Mouse (Mus musculus) bone marrow, adult 2 months (tissue): ENCODE data around the gene Tha1. TPM values are rescaled to one million over a fixed set of nuclear protein-coding genes. Genes with fewer than 3 reads are reported as not detected.

Experiments used
- H3K27ac ChIP-seq: fragments of 200-500 bp; 2 replicates; pipeline ENCODE4 v1.5.1; 2012; ENCODE audit warnings: low read depth, mild to moderate bottlenecking, control low read depth, inconsistent platforms, low read length; ENCODE audit not compliant: control insufficient read depth, poor library complexity, insufficient read depth
- H3K4me1 ChIP-seq: fragments of 200-500 bp; 2 replicates; pipeline ENCODE4 v1.6.1; 2011; ENCODE audit warnings: low read length; ENCODE audit not compliant: control insufficient read depth, insufficient read depth
- H3K4me3 ChIP-seq: fragments of 200-500 bp; replicated peaks from 2 replicates; pipeline ENCODE3; 2011; ENCODE audit warnings: mild to moderate bottlenecking, low read depth, low read length, control low read depth; ENCODE audit not compliant: control insufficient read depth
- CTCF ChIP-seq: fragments of 200-500 bp; IDR thresholded peaks from 2 replicates; pipeline ENCODE4 v1.5.1; 2011; ENCODE audit warnings: low read length, control low read depth; ENCODE audit not compliant: control insufficient read depth, insufficient read depth
- POLR2A ChIP-seq: fragments of 200-500 bp; IDR thresholded peaks from 2 replicates; pipeline ENCODE4 v1.6.1; 2011; ENCODE audit warnings: low read depth, mild to moderate bottlenecking, control low read depth, low read length, borderline replicate concordance; ENCODE audit not compliant: control insufficient read depth
- WGBS: fragments of 180-500 bp; shearing (Covaris S2); methylation state at CpG from one replicate; pipeline ENCODE4 v1.1.7; 2018; 5-methylcytosine and 5-hydroxymethylcytosine counted together
- polyA plus RNA-seq: library from polyadenylated mRNA; stranded (reverse); fragments of >200 nt; gene quantifications from 2 replicates; pipeline ENCODE4 v1.2.4, GENCODE M21; 2011; ENCODE audit warnings: low replicate concordance; ENCODE audit not compliant: missing spikeins, insufficient read depth, insufficient read length

Tha1 gene
- polyA plus RNA-seq, 1 experiment = 3.2 TPM

DNA sequence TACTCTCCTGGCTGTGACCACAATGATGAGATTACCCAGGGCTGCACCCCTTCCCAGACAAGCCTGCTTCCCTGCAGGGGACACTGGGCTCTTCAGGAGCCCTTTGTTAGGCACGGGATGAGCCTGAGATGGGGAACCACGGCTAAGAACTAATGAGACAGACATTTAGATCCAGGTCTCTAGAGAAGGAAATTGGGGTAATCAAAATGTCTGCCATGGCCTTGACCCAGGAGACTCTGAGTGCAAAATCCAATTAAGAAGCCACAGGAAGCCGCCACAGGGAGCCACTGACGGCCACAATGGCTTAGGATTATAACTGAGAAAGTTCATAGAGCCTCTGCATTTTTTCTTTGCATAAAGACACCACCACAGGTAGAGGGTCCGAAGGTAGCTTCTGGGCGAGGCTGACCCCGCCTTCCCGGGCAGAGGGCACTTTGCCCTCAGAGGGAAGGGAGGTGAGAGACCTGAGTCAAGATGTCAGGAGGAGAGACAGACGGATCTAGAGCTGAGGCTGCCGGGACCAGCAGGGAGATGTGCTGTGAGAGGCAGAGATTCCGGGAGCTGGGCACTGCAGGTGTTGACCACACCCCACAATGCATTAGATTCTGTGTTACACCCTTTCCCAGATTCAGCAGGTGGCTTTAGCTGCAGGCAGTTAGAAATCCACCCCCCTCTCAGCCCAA is 10.0 kb downstream of the Tha1 start:
- TF ChIP-seq POLR2A (no peak), CTCF (no peak)
- H3K27ac ChIP-seq = no peak overlapping the region
- no peaks in the 10 kb centered on the region for H3K4me1 ChIP-seq
- 67% methylated on average over 11 of the region's 11 CpGs for WGBS
- H3K4me3 ChIP-seq = no peak overlapping the region

DNA sequence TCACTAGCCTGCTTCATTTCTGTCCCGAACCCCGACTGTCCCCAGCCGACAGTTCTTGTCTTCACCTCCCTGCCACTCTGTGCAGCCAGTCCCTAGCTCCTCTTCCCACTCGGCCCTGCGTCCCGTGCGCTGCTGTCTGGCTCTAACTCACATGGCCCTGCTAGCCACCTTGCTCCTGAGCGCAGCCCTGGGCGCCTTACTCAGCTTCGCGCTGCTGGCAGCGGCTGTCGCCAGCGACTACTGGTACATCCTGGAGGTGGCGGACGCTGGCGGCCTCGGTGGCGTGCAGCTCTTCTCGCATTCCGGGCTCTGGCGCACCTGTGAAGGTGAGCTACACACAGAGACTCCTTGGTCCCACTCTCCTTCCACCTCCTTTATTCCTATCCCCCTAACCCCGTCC is 12.7 kb downstream of the Tha1 start, which contains the start of gene Tmem235:
Tmem235 (plus strand) TSS at position 152 of the 400 bp plus-strand sequence.
- Histone ChIP-seq H3K4me1 (no peaks in the 10 kb centered on the region), H3K4me3 (no peak within 1 kb of the TSS), H3K27ac (no peak within 1 kb of the TSS)
- WGBS = 5% methylated on average over 23 of the region's 23 CpGs
- TF ChIP-seq POLR2A (no peak), CTCF (no peak)

DNA sequence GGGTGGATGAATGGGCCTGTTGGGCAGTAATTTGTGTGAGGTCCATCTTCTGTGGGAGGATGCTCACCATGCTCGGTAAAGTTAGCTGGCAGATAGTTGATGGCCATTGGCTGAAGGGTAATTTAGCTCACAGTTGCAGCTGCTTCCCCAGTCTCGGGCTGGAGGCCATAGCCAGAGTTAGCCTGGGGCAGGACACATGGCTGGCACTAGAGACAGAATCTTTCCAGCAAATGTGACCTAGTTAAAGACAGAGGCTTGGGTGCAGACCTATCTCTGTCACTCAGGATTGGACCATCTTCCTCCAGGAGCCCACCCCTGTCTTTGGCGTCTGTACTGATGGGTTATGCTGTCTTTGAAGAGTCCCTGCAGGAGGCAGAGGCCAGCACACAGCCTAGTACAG is 14.9 kb downstream of the Tha1 start:
- H3K4me3 ChIP-seq = no peak overlapping the region
- TF ChIP-seq CTCF = no peak
- no peak for TF ChIP-seq POLR2A
- no peak overlapping the region for H3K27ac ChIP-seq
- 78% methylated on average over 3 of the region's 3 CpGs for WGBS
- H3K4me1 ChIP-seq = no peaks in the 10 kb centered on the region

DNA sequence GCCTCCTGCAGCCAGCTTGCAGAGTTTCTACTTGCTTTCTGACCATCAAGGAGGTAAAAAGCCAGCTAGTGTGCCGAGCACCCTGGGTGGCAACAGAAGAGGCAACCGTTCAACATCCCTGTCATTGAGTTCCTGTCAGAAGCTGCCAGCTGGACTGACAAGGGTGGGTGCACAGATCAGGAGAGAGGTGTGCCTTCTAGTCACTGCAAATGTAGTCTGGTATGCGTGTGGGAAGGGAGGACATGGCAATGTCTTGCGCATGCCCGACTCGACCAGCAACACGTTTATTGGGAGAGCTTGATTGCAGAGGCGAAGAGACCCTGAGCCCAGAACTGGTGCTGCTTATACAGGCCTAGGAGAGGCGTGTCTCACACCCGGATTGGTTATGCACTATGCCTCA is 15.8 kb downstream of the Tha1 start:
- 95% methylated on average over 10 of the region's 10 CpGs for WGBS

DNA sequence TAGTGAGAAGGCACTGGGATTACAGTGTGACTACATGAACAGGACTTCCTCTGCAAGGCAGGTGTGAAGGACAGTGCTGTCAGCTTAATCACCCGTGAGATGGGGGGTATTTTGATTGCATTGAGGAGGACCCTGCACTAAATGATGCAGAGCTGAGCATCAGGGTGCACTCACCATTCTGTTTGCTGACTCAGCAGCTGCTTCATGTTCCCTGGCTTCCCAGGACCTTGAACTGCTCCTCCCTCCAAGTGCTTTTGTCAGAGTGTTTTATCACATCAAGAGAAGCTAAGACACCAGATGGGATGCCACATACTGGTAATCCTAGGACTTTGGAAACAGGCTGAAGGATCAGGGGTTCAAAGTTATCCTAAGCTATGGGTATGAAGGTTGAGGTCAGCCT is 17.3 kb downstream of the Tha1 start:
- Histone ChIP-seq H3K27ac (no peak overlapping the region), H3K4me1 (no peaks in the 10 kb centered on the region), H3K4me3 (no peak overlapping the region)
- WGBS = 77% methylated on average over 1 of the region's 1 CpGs
- TF ChIP-seq POLR2A (no peak), CTCF (no peak)

More for the DNA sequence above, 15.8 kb downstream of the Tha1 start:
- H3K27ac ChIP-seq = no peak overlapping the region
- no peak for TF ChIP-seq POLR2A
- no peak for TF ChIP-seq CTCF
- H3K4me3 ChIP-seq = no peak overlapping the region
- H3K4me1 ChIP-seq = no peaks in the 10 kb centered on the region

DNA sequence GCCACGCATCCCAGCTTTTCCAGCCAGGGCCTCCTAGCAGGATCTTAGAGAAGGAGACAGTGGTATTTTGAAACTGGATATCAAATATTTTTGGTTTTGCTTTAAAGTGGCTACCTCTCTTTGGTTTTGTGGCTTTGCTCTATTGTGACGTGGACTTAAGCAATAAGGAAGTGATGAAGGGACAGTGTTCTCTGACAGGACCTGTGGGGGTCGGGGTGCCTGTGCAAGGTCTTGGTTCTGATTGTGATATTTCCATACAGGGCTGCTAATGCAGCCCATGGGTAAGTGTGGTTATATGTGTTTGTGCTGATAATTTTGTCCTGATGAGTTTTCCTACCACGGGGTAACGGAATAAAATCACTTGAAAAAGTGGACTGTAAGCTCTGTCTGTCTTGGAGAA is 17.9 kb downstream of the Tha1 start:
- no peak for TF ChIP-seq CTCF
- TF ChIP-seq POLR2A = no peak
- WGBS = 74% methylated on average over 5 of the region's 5 CpGs
- Histone ChIP-seq H3K4me1 (no peaks in the 10 kb centered on the region), H3K27ac (no peak overlapping the region), H3K4me3 (no peak overlapping the region)

DNA sequence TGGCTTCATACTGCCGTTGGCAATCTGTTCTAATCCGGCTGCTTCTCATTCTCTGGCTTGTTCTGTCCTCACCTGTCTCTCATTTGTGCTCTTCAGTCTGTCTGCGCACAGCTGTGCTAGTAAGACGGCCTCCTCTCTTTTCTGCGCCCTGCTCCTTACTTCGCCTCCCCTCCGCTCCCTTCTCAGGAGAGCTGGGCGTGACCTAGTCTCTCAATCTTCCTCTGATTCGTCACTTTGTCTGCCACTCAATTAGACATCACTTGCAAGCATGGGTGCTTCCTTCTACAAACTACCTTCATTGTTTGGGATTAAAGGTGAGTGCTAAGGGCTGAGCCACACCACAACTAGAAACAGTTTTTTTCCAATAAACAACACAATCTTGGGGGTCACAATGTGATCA is 19.0 kb downstream of the Tha1 start:
- Histone ChIP-seq H3K4me1 (no peaks in the 10 kb centered on the region), H3K27ac (no peak overlapping the region), H3K4me3 (no peak overlapping the region)
- TF ChIP-seq CTCF = no peak
- TF ChIP-seq POLR2A = no peak
- WGBS = 92% methylated on average over 9 of the region's 9 CpGs

DNA sequence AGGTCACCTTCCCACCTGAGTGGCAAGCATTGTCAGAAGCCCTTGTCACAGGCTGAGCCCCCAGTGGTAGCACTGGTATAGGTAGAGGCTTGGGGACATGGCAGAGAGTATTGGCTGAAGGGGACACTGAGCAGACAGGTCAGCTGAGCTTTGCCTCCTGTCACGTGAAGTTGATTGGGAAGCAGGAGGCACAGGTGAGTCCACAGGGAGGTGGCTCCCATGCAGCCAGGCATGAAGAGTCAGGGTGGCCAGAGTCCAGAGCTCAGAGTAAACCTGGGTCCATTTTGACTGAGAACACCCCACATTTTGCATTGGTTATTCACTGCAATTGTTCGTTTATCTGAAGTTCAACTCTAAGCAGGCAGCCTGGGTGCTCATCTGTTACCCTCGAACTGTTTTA is 20.4 kb downstream of the Tha1 start:
- Histone ChIP-seq H3K4me1 (no peaks in the 10 kb centered on the region; the same call in 1 of the 2 replicates), H3K27ac (no peak overlapping the region), H3K4me3 (no peak overlapping the region)
- TF ChIP-seq POLR2A = no peak
- TF ChIP-seq CTCF = no peak
- 90% methylated on average over 3 of the region's 3 CpGs for WGBS

DNA sequence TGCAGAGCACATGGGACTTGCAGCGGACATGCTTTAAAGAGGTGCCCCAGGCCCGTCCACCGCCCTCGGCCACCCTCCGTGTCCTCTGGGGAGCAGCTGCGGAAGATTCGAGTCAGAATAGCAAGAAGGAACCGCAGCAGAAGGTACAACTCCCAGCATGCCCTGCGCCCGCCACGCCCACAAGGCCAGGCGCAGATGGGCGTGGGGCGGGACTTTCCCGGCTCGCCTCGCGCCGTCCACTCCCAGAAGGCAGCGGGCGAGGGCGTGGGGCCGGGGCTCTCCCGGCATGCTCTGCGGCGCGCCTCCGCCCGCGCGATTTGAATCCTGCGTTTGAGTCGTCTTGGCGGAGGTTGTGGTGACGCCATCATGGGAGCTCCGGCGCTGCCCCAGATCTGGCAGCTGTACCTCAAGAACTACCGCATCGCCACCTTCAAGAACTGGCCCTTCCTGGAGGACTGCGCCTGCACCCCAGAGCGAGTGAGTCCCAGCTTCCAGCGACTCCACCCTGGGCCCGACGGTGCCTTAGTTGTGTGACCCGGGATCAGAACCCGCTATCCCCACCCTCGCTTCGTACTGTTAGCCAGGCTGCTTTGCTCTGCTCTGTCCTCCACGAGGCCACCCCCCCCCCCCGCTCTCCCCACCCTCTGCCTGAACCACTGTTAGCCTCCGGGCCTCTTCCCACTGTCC is 24.2 kb downstream of the Tha1 start, which contains the start of gene Birc5:
Birc5 (plus strand) TSS at position 267 of the 687 bp plus-strand sequence.
- Histone ChIP-seq H3K4me3 (peak within 1 kb of the TSS; percentile 88), H3K27ac (peak within 1 kb of the TSS; percentile 88), H3K4me1 (no peaks in the 10 kb centered on the region; the same call in 1 of the 2 replicates)
- WGBS = under 1% methylated on average over 51 of the region's 51 CpGs
- peak; percentile 94 for TF ChIP-seq POLR2A
- TF ChIP-seq CTCF = no peak
